Mouse (Mus musculus): ENCODE results near the gene Snx30. TPM values are rescaled to one million over a fixed set of nuclear protein-coding genes. Genes with fewer than 3 reads are reported as not detected.

The Snx30 gene
- total RNA-seq, 1 experiment: 19.8 TPM

- Histone ChIP-seq H3K9ac (ENCODE audit: insufficient read depth, low read depth, low read length, poor library complexity, severe bottlenecking) (no peak overlapping the region), H3K36me3 (ENCODE audit: control insufficient read depth, insufficient read depth, low read length, poor library complexity, severe bottlenecking) (peaks cover 4% of the 10 kb centered on the region; the same call in 1 of the 2 replicates), H3K4me1 (ENCODE audit: control insufficient read depth in 2 of 2, insufficient read depth in 2 of 2, low read length in 2 of 2, poor library complexity in 1 of 2) (no peaks in the 10 kb centered on the region; a peak in 1 of 4 replicates), H3K4me3 (ENCODE audit: insufficient read depth in 1 of 2, low read depth in 1 of 2, low read length in 2 of 2, poor library complexity in 1 of 2, severe bottlenecking in 1 of 2) (no peak overlapping the region), H3K9me3 (ENCODE audit: control insufficient read depth, insufficient read depth, low read depth, low read length) (no peaks in the 10 kb centered on the region), H3K27ac (ENCODE audit: insufficient read depth, low read depth, low read length, poor library complexity, severe bottlenecking) (no peak overlapping the region)
- DNase-seq (ENCODE audit: low read depth, low spot score): no peak
- TF ChIP-seq ZC3H11A (IDR thresholded peaks at IDR 0.05; ENCODE audit: borderline replicate concordance, low read depth, low read length): no peak
- no peak for TF ChIP-seq CHD2 (IDR thresholded peaks at IDR 0.05; ENCODE audit: low read depth, low read length)
- no peak for TF ChIP-seq MAFK (IDR thresholded peaks at IDR 0.05; ENCODE audit: insufficient read depth, low read depth, low read length)
- TF ChIP-seq HCFC1 (IDR thresholded peaks at IDR 0.05; ENCODE audit: borderline replicate concordance, insufficient read depth, low read length): no peak
- TF ChIP-seq ZNF384 (IDR thresholded peaks at IDR 0.05; ENCODE audit: low read depth, low read length): no peak
- in situ Hi-C loops (cut with MboI; ENCODE audit: low sequenced_read_pairs in 2 of 2, unreplicated experiment in 2 of 2): no loop called here
These were observed 25.4 kb downstream of the Snx30 start for GRCm38 (mm10) chr4:59831038-59831437.

GRCm38 (mm10) chr4:59832810-59833209, 27.2 kb downstream of the Snx30 start:
- in situ Hi-C loops (cut with MboI; ENCODE audit: low sequenced_read_pairs in 2 of 2, unreplicated experiment in 2 of 2): no loop called here
- H3K4me1 ChIP-seq (ENCODE audit: control insufficient read depth in 2 of 2, insufficient read depth in 2 of 2, low read length in 2 of 2, poor library complexity in 1 of 2): no peaks in the 10 kb centered on the region
- TF ChIP-seq MAFK (IDR thresholded peaks at IDR 0.05; ENCODE audit: insufficient read depth, low read depth, low read length) (no peak), HCFC1 (IDR thresholded peaks at IDR 0.05; ENCODE audit: borderline replicate concordance, insufficient read depth, low read length) (no peak), ZC3H11A (IDR thresholded peaks at IDR 0.05; ENCODE audit: borderline replicate concordance, low read depth, low read length) (no peak), ZNF384 (IDR thresholded peaks at IDR 0.05; ENCODE audit: low read depth, low read length) (no peak), CHD2 (IDR thresholded peaks at IDR 0.05; ENCODE audit: low read depth, low read length) (no peak)
- H3K9ac ChIP-seq (ENCODE audit: insufficient read depth, low read depth, low read length, poor library complexity, severe bottlenecking): no peak overlapping the region
- H3K36me3 ChIP-seq (ENCODE audit: control insufficient read depth, insufficient read depth, low read length, poor library complexity, severe bottlenecking): no peaks in the 10 kb centered on the region; the same call in 1 of the 2 replicates
- no peaks in the 10 kb centered on the region for H3K9me3 ChIP-seq (ENCODE audit: control insufficient read depth, insufficient read depth, low read depth, low read length)
- no peak overlapping the region for H3K27ac ChIP-seq (ENCODE audit: insufficient read depth, low read depth, low read length, poor library complexity, severe bottlenecking)
- DNase-seq (ENCODE audit: low read depth, low spot score): no peak
- no peak overlapping the region for H3K4me3 ChIP-seq (ENCODE audit: insufficient read depth in 1 of 2, low read depth in 1 of 2, low read length in 2 of 2, poor library complexity in 1 of 2, severe bottlenecking in 1 of 2)

- Histone ChIP-seq H3K9me3 (ENCODE audit: control insufficient read depth, insufficient read depth, low read depth, low read length) (no peaks in the 10 kb centered on the region), H3K36me3 (ENCODE audit: control insufficient read depth, insufficient read depth, low read length, poor library complexity, severe bottlenecking) (no peaks in the 10 kb centered on the region; the same call in 1 of the 2 replicates), H3K4me1 (ENCODE audit: control insufficient read depth in 2 of 2, insufficient read depth in 2 of 2, low read length in 2 of 2, poor library complexity in 1 of 2) (peaks cover 0 to 7% of the 10 kb centered on the region in 2 experiments; a peak in 1 of 4 replicates), H3K9ac (ENCODE audit: insufficient read depth, low read depth, low read length, poor library complexity, severe bottlenecking) (no peak overlapping the region), H3K27ac (ENCODE audit: insufficient read depth, low read depth, low read length, poor library complexity, severe bottlenecking) (no peak overlapping the region), H3K4me3 (ENCODE audit: insufficient read depth in 1 of 2, low read depth in 1 of 2, low read length in 2 of 2, poor library complexity in 1 of 2, severe bottlenecking in 1 of 2) (no peak overlapping the region)
- TF ChIP-seq HCFC1 (IDR thresholded peaks at IDR 0.05; ENCODE audit: borderline replicate concordance, insufficient read depth, low read length) (no peak), ZC3H11A (IDR thresholded peaks at IDR 0.05; ENCODE audit: borderline replicate concordance, low read depth, low read length) (no peak), MAFK (IDR thresholded peaks at IDR 0.05; ENCODE audit: insufficient read depth, low read depth, low read length) (no peak)
- no peak for DNase-seq (ENCODE audit: low read depth, low spot score)
- in situ Hi-C loops (cut with MboI; ENCODE audit: low sequenced_read_pairs in 2 of 2, unreplicated experiment in 2 of 2): no loop called here
These were observed 32.0 kb downstream of the Snx30 start for GRCm38 (mm10) chr4:59837659-59838058.

- peaks cover 0 to 9% of the 10 kb centered on the region in 2 experiments; a peak in 1 of 4 replicates for H3K4me1 ChIP-seq (ENCODE audit: control insufficient read depth in 2 of 2, insufficient read depth in 2 of 2, low read length in 2 of 2, poor library complexity in 1 of 2)
- no peak for DNase-seq (ENCODE audit: low read depth, low spot score)
- H3K4me3 ChIP-seq (ENCODE audit: insufficient read depth in 1 of 2, low read depth in 1 of 2, low read length in 2 of 2, poor library complexity in 1 of 2, severe bottlenecking in 1 of 2): no peak overlapping the region
- in situ Hi-C loops (cut with MboI; ENCODE audit: low sequenced_read_pairs in 2 of 2, unreplicated experiment in 2 of 2): no loop called here
- no peaks in the 10 kb centered on the region for H3K36me3 ChIP-seq (ENCODE audit: control insufficient read depth, insufficient read depth, low read length, poor library complexity, severe bottlenecking)
- H3K9ac ChIP-seq (ENCODE audit: insufficient read depth, low read depth, low read length, poor library complexity, severe bottlenecking): no peak overlapping the region
- no peaks in the 10 kb centered on the region for H3K9me3 ChIP-seq (ENCODE audit: control insufficient read depth, insufficient read depth, low read depth, low read length)
- no peak overlapping the region for H3K27ac ChIP-seq (ENCODE audit: insufficient read depth, low read depth, low read length, poor library complexity, severe bottlenecking)
- TF ChIP-seq ZC3H11A (IDR thresholded peaks at IDR 0.05; ENCODE audit: borderline replicate concordance, low read depth, low read length): no peak
- no peak for TF ChIP-seq ZNF384 (IDR thresholded peaks at IDR 0.05; ENCODE audit: low read depth, low read length)
- TF ChIP-seq HCFC1 (IDR thresholded peaks at IDR 0.05; ENCODE audit: borderline replicate concordance, insufficient read depth, low read length): no peak
- no peak for TF ChIP-seq MAFK (IDR thresholded peaks at IDR 0.05; ENCODE audit: insufficient read depth, low read depth, low read length)
These were observed 39.0 kb downstream of the Snx30 start for GRCm38 (mm10) chr4:59844460-59845244.
